In genomic region chr1:75783206-75783605, GRCm38 (mm10) we compare ENCODE assay signal across 17 mouse cellular contexts.
"Had no signal": no experiment of that assay in that cellular context is flagged by ENCODE, and none has a peak within 500 bp of the region (broad histone marks: within the 10 kb centered on the region; RNA-seq: fewer than 3 reads in every experiment).

No protein-coding gene starts in this region.

- H3K4me3 ChIP-seq: limb, embryonic 12.5 days; limb, embryonic 15.5 days; megakaryocyte, embryonic 14.5 days; midbrain, embryonic 12.5 days; midbrain, embryonic 15.5 days; neural tube, embryonic 12.5 days; neural tube, embryonic 15.5 days had no signal

- H3K4me2 ChIP-seq: limb, embryonic 12.5 days; limb, embryonic 15.5 days; liver, embryonic 11.5 days; midbrain, embryonic 12.5 days; midbrain, embryonic 15.5 days; neural tube, embryonic 12.5 days; neural tube, embryonic 15.5 days had no signal

- DNase-seq: kidney, adult 18-20 months; kidney, adult 9 months; kidney, postnatal 14 days; kidney, postnatal 4 days; left cerebral cortex, postnatal 4 days; liver, postnatal 0 days; thymus, adult 18-20 months; thymus, postnatal 36 days had no signal

- H3K27ac ChIP-seq: limb, embryonic 12.5 days; limb, embryonic 15.5 days; liver, embryonic 14.5 days; midbrain, embryonic 12.5 days; midbrain, embryonic 15.5 days; neural tube, embryonic 12.5 days; neural tube, embryonic 15.5 days had no signal

- H3K9me3 ChIP-seq: limb, embryonic 15.5 days; midbrain, embryonic 12.5 days; midbrain, embryonic 15.5 days; neural tube, embryonic 12.5 days; neural tube, embryonic 15.5 days had no signal

- ATAC-seq: liver, postnatal 0 days; midbrain, embryonic 15.5 days had no signal

- H3K27me3 ChIP-seq: limb, embryonic 12.5 days; limb, embryonic 15.5 days; megakaryocyte, embryonic 14.5 days; midbrain, embryonic 15.5 days; neural tube, embryonic 12.5 days; neural tube, embryonic 15.5 days had no signal

- H3K36me3 ChIP-seq: limb, embryonic 12.5 days; limb, embryonic 15.5 days; midbrain, embryonic 12.5 days; midbrain, embryonic 15.5 days; neural tube, embryonic 12.5 days; neural tube, embryonic 15.5 days had no signal

- H3K9ac ChIP-seq: limb, embryonic 12.5 days; limb, embryonic 15.5 days; liver, embryonic 14.5 days; liver, postnatal 0 days; midbrain, embryonic 12.5 days; midbrain, embryonic 15.5 days; neural tube, embryonic 12.5 days; neural tube, embryonic 15.5 days had no signal

- H3K4me1 ChIP-seq: limb, embryonic 15.5 days; megakaryocyte, embryonic 14.5 days had no signal
